Mouse (Mus musculus) liver, embryonic 14.5 days (tissue): ENCODE measurements around the gene Tspan13. TPM values are rescaled to one million over a fixed set of nuclear protein-coding genes. Genes with fewer than 3 reads are reported as not detected.

ENCODE experiments used
- ATAC-seq: fragments of 200-750 bp; cut with Nextera tagmentation; 2 replicates; pipeline ENCODE4 v1.8.0; 2017; ENCODE audit warnings: moderate number of reproducible peaks, mild to moderate bottlenecking, moderate library complexity; ENCODE audit not compliant: insufficient read depth
- DNase-seq, 3 experiments: peaks; one replicate each; pipeline ENCODE4 v3.0.0-alpha.2; 2012 to 2013; ENCODE audit warnings: low read depth in 3 of 3, low spot score in 3 of 3
- H3K27ac ChIP-seq: fragments of 300-500 bp; sonication (generic); 2 replicates; pipeline ENCODE4 v1.5.1; 2014; ENCODE audit warnings: moderate library complexity, mild to moderate bottlenecking, control low read depth, inconsistent platforms
- H3K27me3 ChIP-seq: fragments of 300-500 bp; sonication (generic); 2 replicates; pipeline ENCODE4 v1.6.1; 2014; ENCODE audit warnings: mild to moderate bottlenecking, low read length, moderate library complexity; ENCODE audit not compliant: control insufficient read depth, insufficient read depth
- H3K36me3 ChIP-seq: fragments of 300-500 bp; sonication (generic); replicated peaks from 2 replicates; pipeline ENCODE4 v1.6.1; 2014; ENCODE audit warnings: low read depth; ENCODE audit not compliant: control insufficient read depth, insufficient read depth
- H3K4me1 ChIP-seq, 2 experiments: fragments of 200-500 bp in 1 of 2; fragments of 300-500 bp in 1 of 2; sonication (generic) in 1 of 2; replicated peaks; 2 replicates each; pipeline ENCODE4 v1.6.1; 2012 to 2014; ENCODE audit warnings: antibody characterized with exemption in 1 of 2, inconsistent platforms in 1 of 2, low read length in 1 of 2; ENCODE audit not compliant: control insufficient read depth in 2 of 2, insufficient read depth in 2 of 2
- H3K4me2 ChIP-seq: fragments of 300-500 bp; sonication (generic); 2 replicates; pipeline ENCODE4 v1.6.1; 2014; ENCODE audit warnings: low read depth, mild to moderate bottlenecking, control low read depth, moderate library complexity
- H3K4me3 ChIP-seq, 2 experiments: fragments of 200-500 bp in 1 of 2; fragments of 300-500 bp in 1 of 2; sonication (generic) in 1 of 2; 2 replicates each; pipeline ENCODE4 v1.5.1; 2012 to 2014; ENCODE audit warnings: low read depth in 2 of 2, low read length in 2 of 2, mild to moderate bottlenecking in 2 of 2, control low read depth in 1 of 2, inconsistent platforms in 1 of 2, moderate library complexity in 1 of 2; ENCODE audit not compliant: insufficient read depth in 1 of 2
- H3K9ac ChIP-seq: fragments of 300-500 bp; sonication (generic); replicated peaks from 2 replicates; pipeline ENCODE4 v1.6.1; 2014; ENCODE audit warnings: mild to moderate bottlenecking, control low read depth, moderate library complexity
- H3K9me3 ChIP-seq: fragments of 300-500 bp; sonication (generic); 2 replicates; pipeline ENCODE4 v1.6.1; 2016; ENCODE audit warnings: low read length, mixed read lengths; ENCODE audit not compliant: control insufficient read depth
- CTCF ChIP-seq: IDR thresholded peaks from 2 replicates; pipeline ENCODE4 v1.5.1; 2016; ENCODE audit warnings: antibody characterized with exemption, low read depth, control low read depth
- EP300 ChIP-seq: IDR thresholded peaks from 2 replicates; pipeline ENCODE4 v1.6.1; 2016; ENCODE audit warnings: antibody characterized with exemption, low read depth
- WGBS: fragments of 180-500 bp; shearing (Covaris S2); extraction: QIAGEN DNeasy Blood & Tissue Kit; methylation state at CpG from one replicate; pipeline ENCODE4 v1.1.7; 2014; ENCODE audit not compliant: insufficient replicate concordance; 5-methylcytosine and 5-hydroxymethylcytosine counted together
- polyA plus RNA-seq, 2 experiments: library from polyadenylated mRNA; depleted of rRNA in 1 of 2; stranded (reverse) in 1 of 2; unstranded in 1 of 2; fragments of >200 nt; fragmentation: Nextera tagmentation in 1 of 2; extraction: Ambion mirVana in 1 of 2; gene quantifications; 2 replicates each; pipeline versions ENCODE4 v1.2.1 to v1.2.3; 2012 to 2014

Tspan13 gene
- polyA plus RNA-seq, 2 experiments: 9.3 to 15.5 TPM

DNA sequence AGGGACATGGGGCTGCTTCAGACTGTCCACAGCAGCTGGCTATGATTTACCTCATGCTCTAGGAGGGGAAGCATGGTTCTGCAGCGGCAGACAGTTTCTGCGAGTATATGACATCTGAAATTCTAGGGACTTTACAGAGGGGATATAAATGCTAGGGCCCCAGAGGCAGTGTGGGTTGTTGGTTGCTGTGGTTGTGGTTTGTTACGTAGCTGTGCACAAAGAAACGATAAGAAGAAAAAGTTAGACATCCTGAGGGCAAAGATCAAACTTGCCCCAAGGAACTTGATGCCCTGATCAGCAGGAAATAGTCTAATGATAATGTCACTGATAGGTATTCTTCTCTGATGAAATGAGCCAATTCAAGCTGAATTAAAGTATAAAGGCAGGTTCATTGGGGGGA lies 22.7 kb downstream of the Tspan13 start:
- no peak for ATAC-seq
- 22% methylated on average over 4 of the region's 4 CpGs for WGBS

DNA sequence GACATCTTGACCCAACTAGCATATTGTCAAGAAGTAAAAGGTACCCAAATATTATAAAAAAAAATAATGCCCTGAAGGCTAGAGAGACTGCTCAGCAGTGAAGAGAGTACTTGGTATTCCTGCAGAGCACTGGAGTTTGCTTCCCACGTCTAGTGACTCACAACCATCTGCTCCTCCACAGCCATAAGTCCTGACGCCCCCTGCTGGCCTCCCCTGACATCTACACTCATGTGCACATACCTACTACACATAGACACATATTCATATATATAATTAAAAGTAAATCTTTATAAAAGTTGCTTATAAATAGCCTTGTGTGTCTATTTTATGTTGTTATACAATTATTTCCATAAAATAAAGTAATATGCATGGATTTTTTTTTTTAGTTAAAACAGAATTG lies 24.5 kb downstream of the Tspan13 start:
- peaks cover 0 to 3% of the 10 kb centered on the region in 2 experiments; a peak in 1 of 4 replicates for H3K4me1 ChIP-seq
- H3K9ac ChIP-seq: no peak overlapping the region
- H3K27ac ChIP-seq: no peak overlapping the region
- H3K27me3 ChIP-seq: no peaks in the 10 kb centered on the region
- whole genome bisulfite sequencing: 59% methylated on average over 2 of the region's 2 CpGs
- no peaks in the 10 kb centered on the region for H3K36me3 ChIP-seq
- ATAC-seq: no peak
- no peak overlapping the region for H3K4me2 ChIP-seq
- H3K9me3 ChIP-seq: no peaks in the 10 kb centered on the region
- no peak overlapping the region for H3K4me3 ChIP-seq
- peak; percentile 30; the same call in 1 of the 2 replicates for TF ChIP-seq CTCF
- no peak for TF ChIP-seq EP300
- no peak for DNase-seq

More for the DNA sequence above, 22.7 kb downstream of the Tspan13 start:
- Histone ChIP-seq H3K27ac (no peak overlapping the region), H3K36me3 (no peaks in the 10 kb centered on the region), H3K27me3 (no peaks in the 10 kb centered on the region), H3K4me1 (peaks cover 0 to 3% of the 10 kb centered on the region in 2 experiments; a peak in 1 of 4 replicates), H3K9me3 (no peaks in the 10 kb centered on the region), H3K9ac (no peak overlapping the region), H3K4me2 (no peak overlapping the region), H3K4me3 (no peak overlapping the region)
- TF ChIP-seq CTCF (no peak), EP300 (no peak)
- DNase-seq: no peak

DNA sequence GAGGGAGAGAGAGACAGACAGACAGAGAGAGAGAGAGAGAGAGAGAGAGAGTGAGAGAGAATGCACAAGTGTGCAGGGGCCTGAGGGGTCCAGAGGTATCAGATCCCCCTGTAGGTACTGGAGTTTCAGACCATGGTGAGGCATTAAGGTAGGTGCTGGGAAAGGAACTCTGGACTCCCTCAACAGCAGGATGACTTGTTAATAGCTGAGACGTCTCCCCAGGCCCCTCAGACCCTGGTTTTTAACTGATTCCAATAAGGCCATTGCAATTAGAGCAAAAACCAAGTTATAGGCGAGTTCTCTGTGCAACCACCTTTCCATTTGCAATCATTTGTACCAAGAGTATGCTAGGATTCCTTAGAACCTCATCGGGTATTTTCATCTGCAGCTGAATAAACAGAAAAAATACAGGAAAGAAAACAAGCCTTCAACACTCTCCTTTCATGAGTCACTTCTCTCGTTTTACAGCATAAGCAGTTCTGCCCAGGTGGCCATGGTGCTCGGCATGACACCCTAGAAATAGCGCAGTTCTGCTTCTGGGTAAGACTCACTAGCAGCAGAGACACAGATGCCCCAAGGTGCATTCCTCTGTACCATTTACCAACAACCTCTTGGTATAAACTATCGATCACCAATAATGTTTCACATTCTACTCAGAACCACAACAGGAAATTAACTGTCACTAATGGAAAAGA lies 28.9 kb downstream of the Tspan13 start:
- 60% methylated on average over 7 of the region's 7 CpGs for WGBS
- no peak overlapping the region for H3K4me3 ChIP-seq
- no peak overlapping the region for H3K27ac ChIP-seq
- H3K36me3 ChIP-seq: no peaks in the 10 kb centered on the region
- H3K9ac ChIP-seq: no peak overlapping the region
- DNase-seq (no peak), ATAC-seq (no peak)
- H3K4me1 ChIP-seq: peaks cover 0 to 5% of the 10 kb centered on the region in 2 experiments; a peak in 1 of 4 replicates
- no peaks in the 10 kb centered on the region for H3K9me3 ChIP-seq
- TF ChIP-seq EP300: no peak
- TF ChIP-seq CTCF: no peak
- H3K27me3 ChIP-seq: no peaks in the 10 kb centered on the region
- no peak overlapping the region for H3K4me2 ChIP-seq

DNA sequence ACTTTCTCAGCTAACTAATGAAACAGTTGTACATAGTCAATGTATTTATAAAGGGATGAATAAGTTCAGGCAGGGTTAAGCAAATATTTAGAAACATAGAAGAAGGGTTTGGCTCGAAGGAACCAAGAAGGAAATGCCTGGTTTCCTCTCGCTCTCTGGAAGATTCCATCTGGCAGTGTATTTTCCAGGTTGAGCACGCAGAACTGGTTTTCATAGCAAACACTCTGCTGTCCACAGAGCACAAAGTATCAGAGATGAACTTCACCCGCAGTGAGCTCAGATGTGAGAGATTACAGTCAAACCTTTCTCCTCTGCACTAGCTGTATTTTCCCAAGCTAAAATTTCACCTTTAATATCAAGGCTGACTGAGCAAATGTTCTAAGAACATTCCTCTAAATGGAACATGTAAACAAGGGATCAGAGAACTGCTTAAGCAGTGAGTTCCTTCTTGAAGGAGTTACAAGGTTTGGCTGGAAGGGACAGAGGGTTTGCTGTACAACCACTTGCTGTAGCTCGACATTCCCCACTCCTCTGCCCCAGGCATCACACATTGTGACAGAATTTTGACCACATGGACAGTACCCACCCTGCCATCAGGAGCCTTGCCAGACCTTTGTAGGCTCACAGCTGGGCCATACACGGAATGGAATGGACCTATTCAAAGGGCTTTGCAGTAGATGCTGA lies 33.8 kb downstream of the Tspan13 start:
- Histone ChIP-seq H3K4me2 (no peak overlapping the region), H3K36me3 (no peaks in the 10 kb centered on the region), H3K4me3 (no peak overlapping the region), H3K27me3 (no peaks in the 10 kb centered on the region), H3K9ac (no peak overlapping the region), H3K9me3 (no peaks in the 10 kb centered on the region), H3K27ac (no peak overlapping the region), H3K4me1 (peaks cover 0 to 4% of the 10 kb centered on the region in 2 experiments; a peak in 1 of 4 replicates)
- 31% methylated on average over 6 of the region's 6 CpGs for WGBS
- TF ChIP-seq EP300: no peak
- no peak for TF ChIP-seq CTCF
- ATAC-seq (no peak), DNase-seq (no peak)

DNA sequence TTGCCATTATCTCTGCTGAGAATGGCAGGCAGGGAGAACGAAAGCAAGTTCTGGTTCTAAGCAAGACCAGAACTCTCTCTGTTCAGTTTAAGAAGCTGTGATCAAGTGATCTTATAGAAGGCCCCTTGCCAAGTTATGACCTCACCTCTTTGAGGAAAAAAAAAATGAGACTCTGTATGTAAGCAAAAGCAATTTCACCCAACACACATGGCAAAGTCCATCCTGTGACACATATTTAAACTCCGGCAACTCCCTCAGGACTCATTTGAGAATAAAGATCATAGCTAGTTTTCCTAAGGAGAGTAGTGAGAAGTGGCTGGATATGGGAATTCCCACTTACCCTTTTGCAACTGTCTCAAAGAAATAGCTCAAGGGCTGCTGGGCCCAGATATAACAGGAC lies 34.7 kb downstream of the Tspan13 start:
- no peak overlapping the region for H3K9ac ChIP-seq
- no peaks in the 10 kb centered on the region for H3K9me3 ChIP-seq
- 73% methylated on average over 2 of the region's 2 CpGs for WGBS
- H3K36me3 ChIP-seq: no peaks in the 10 kb centered on the region
- DNase-seq (no peak), ATAC-seq (no peak)
- no peak for TF ChIP-seq EP300
- TF ChIP-seq CTCF: no peak
- no peak overlapping the region for H3K27ac ChIP-seq
- H3K4me2 ChIP-seq: no peak overlapping the region
- no peaks in the 10 kb centered on the region for H3K27me3 ChIP-seq
- peaks cover 0 to 7% of the 10 kb centered on the region in 2 experiments; a peak in 1 of 4 replicates for H3K4me1 ChIP-seq
- H3K4me3 ChIP-seq: no peak overlapping the region
